Mouse (Mus musculus) brain, adult 2 months (tissue): ENCODE data around the gene Zmiz2.
"Not testable (repeated sequence)": the region's sequence is repeated elsewhere in the genome, so short reads cannot be mapped to it uniquely, and the experiment has no call there.

Experiments used
- DNase-seq: peaks from one replicate; pipeline ENCODE4 v3.0.0; 2011; ENCODE audit warnings: low read depth, low spot score

Gene Zmiz2

DNA sequence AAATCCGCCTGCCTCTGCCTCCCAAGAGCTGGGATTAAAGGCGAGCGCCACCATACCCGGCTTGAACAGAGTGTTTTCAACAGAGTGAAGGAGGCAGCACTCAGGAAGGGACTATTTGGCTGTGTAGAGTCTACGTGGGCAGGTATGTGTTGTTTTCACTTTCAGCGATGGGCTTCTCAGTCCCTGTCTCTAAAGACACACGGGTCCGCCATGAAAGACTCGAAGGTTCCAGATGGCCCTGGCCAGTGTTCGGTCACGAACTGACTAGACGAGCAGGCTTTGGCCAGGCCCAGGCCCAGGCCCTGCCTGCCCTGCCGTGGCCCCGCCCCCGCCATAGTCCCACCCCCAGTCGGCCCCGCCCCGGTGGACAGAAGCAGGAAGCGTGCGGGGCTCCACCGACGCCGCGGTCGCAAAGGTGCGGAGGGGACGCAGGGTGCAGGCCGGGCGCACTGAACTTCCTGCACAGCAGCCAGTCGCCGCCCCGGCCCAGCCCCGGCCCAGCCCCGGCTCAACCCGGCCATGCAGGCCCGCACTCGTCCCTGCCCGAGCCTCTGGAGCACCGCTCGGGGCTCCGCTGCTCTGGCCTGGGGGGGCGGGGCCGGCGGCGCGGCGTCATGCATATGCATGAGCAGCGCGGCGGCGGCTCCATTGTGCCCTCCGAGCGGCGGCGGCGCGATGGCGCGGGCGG lies at the start of gene Zmiz2:
TSS of gene Zmiz2 (plus strand) at position 349 of the 688 bp plus-strand sequence.
- DNase-seq, result peak; percentile 96

- DNase-seq, result no peak
Measured at GRCm38 (mm10) chr11:6345956-6346355, 42.9 kb upstream of the Zmiz2 start.

GRCm38 (mm10) chr11:6346966-6347365 lies 41.9 kb upstream of the Zmiz2 start:
- no peak for DNase-seq

DNA sequence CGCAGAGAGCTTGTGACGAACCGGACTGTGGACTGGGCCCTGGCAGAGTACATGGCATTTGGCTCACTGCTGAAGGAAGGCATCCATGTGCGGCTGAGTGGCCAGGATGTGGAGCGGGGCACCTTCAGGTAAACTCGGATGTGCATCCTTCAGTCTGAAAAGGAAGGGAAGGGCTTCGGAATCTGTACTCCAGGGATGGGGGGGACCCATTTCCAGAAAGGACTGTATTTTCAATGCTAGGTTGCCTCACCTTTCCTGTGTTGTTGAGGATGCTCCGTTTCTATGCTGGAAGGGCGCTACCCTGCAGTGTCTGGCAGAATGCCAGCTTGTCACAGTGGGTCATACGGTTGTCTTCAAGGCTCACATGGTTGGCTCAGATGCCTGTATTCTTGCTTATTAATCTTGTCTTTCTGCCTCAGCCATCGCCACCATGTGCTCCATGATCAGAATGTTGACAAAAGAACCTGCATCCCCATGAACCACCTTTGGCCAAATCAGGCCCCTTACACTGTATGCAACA lies 40.1 kb upstream of the Zmiz2 start:
- peak; percentile 68 for DNase-seq

- DNase-seq, result no peak
Measured at GRCm38 (mm10) chr11:6349586-6349985, 39.3 kb upstream of the Zmiz2 start.

DNA sequence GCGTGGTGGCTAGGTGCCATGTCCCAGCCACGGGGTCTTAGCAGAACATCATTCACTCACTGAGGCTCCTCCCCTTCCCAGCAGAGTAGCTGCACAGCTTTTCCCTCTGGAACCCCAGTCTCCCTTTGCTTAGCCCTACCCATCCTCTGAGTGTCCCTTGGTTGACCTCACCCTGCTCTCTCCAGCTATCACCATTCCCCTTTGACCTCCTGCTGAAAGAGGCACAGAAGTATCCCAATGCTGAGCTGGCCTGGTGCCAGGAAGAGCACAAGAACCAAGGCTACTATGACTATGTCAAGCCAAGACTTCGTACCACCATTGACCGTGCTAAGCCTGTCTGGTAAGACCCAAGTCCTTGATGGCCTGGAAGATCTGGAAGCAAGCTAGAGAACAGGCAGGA lies 33.8 kb upstream of the Zmiz2 start:
- DNase-seq, result no peak

GRCm38 (mm10) chr11:6364581-6365275 lies 24.1 kb upstream of the Zmiz2 start:
- no peak for DNase-seq

DNA sequence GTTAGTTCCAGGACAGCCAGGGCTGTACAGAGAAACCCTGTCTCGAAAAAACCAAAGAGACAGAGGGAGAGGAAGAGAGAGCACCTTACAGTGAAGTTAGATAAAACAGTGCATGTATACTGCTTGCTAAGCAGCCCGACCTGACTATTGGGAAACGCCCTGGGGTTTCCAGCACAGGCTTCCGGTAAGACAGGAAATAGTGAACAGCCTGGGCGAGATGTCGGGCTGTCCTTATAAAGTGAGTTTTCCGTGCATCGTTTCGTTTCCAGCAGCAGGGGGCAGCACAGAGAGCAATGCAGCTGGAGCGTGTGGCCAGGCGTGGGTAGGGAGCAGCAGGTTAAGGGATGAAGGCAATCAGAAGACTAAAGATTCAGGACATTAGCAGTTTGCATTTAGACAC lies 23.0 kb upstream of the Zmiz2 start:
- peak; percentile 85 for DNase-seq

DNA sequence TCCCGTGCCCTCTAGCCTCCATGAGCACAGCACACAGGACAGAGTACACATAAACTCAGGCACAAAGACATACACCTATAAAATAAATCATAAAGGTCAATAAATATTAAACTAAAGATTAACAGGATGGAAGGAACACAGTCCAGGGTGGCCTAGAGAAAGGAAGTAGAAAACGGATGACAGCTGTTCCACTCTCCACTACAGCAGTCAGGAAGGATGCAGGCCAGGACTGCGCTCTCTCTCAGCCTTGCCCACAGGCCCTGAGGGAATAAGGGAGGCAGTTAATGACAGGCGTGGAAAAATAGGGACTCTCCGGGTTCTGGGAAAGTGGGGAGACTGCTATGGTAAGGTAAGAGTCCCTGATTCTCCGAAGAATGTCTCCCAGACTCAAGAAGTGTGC lies 22.4 kb upstream of the Zmiz2 start:
- no peak for DNase-seq

GRCm38 (mm10) chr11:6367156-6367555 lies 21.7 kb upstream of the Zmiz2 start:
- no peak for DNase-seq

DNA sequence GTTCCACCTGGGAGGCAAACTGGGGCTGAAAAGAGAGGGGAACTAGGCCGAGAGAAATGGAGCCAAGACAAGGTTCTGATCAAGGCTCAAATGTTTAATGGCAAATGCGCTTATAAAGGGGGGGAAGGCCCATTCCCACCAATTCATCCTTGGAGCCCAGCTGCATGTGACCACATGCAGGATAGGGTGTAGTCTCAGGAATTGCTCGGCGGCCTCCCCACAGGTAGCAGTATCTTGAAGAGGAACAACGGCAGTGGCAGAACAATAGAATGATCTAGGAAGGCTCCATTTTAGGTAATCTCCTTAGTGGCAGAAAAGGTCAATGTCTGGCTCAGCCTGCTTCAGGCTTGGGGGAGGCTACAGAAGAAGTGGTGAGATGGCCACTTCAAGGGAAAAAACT lies 20.9 kb upstream of the Zmiz2 start:
- not testable (repeated sequence) for DNase-seq

DNA sequence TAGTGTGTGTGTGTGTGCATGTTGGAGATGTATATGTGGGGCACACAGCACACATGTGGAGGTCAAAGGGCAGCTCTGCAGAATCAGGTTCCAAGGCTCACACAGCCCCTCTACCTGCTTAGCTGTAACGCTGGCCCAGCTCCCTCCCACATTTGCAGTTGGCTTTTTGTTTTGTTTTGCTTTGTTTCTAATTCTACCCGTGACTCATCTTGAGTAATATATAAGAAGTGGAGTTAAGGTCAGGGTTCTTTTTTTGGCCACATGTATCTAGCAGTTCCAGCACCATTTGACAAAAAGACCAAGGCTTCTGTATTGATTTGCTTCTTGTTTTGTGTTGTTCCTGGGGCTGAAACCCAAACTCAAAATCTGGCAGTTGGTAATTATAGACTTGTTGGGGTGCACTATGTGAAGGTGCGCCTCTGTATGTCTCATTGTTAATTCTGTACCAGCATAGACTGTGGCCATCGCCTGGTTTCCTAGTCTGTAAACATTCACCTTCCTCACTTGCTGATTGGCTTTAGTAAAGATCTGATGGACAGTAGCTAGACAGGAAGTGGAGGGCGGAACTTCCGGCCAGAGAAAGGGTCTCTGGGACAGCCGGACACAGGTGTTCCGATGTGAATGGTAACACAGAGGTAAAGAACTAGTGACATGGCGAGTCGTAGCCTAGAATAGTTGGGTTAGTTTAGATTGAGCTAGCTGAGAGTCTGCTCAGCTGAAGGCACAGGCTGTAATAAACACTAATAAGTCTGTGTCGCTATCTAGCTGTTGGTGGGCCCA lies 17.3 kb upstream of the Zmiz2 start:
- peak; percentile 43 for DNase-seq

DNA sequence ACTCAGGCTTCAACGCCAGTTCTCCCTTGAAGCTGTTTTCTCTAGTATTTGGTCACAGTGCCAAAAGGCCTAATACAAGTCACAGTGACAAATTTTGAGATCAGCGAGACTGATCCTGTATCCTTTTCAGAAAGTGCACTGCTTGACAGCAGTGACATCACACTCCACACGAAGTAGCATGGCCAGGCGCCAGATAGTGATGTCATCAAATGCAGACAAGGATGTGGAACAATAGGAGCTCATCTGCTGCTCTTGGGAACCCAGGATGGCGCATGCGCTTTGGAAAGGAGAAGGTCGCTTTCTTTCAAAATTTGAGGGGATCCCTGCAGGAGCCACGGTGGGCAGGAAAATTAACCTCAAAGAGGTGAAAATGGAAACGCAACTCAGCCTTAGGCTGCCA lies 16.1 kb upstream of the Zmiz2 start:
- DNase-seq, result no peak

DNA sequence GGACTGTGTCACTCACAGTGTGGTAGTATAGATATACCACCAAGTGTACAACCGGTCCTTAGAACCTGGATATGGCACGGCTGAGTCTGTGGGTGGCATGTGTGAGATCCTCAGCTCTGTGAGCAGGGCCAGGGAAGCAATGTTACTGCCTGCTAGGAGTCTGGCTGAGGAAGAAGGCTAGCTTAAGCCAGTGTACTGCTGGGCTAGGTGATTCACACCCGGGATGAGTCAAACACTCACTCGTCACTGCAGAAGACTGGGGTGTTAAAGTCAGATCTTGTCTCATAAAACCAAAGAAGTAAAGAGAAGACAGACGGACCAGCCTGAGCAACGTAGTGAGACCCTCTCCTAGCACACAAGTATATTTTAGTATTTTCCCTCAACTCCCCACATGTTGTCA lies 8.0 kb upstream of the Zmiz2 start:
- peak; percentile 67 for DNase-seq

GRCm38 (mm10) chr11:6388126-6388725 lies 648 bp upstream of the Zmiz2 start:
- DNase-seq, result no peak

DNA sequence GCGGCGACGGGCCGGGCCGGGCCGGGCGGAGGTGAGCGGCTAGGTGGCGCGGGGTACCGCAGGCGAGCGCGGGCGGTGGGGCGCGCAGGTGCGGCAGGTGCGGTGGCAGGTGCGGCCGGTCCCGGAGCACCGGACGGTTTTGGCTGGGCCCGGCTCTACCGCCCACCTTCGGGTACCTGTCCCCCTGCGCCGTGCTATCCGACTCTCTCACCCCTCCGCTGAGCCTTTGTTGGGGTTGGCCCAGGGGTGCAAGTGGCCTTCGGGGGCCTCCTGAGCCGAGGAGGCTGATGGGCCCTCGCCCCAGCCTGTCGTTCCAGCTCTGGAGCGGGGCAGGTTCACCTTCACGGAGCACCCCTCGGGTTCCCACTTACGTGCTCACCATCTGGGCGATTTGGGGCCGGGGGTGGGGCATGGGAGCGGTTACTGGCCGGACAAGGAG lies 628 bp downstream of the Zmiz2 start:
- peak; percentile 21 for DNase-seq

DNA sequence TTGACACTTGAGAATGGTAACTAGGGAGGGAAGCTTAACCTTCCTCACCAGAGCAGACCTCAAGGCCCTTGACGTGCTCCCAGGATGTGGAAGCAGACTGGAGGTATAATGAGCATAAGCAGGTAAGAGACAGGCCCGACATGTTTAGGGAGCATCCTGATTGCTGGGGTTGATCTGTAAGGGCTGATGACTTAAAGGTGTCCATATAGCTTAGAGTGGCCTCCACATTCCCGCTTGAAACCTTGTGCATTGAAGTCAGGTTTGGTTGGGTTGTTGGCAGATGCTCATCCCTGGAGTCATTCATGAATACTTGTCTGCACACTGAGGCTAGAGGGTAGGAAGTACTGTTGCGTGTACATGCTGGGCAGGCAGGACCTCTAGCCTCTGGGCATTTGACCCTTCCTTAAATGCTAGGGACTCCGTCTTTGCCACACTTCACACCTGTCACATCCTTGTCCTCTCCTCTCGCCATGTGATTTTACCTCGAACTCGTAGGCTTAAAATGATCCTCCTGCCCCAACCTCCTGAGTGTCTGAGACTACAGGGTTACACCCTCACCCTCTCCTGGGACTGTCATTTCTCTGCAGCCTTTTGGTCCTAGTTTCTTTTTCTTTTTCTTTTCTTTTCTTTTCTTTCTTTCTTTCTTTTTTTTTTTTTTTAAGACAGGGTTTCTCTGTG lies 1.6 kb downstream of the Zmiz2 start:
- DNase-seq, result no peak

DNA sequence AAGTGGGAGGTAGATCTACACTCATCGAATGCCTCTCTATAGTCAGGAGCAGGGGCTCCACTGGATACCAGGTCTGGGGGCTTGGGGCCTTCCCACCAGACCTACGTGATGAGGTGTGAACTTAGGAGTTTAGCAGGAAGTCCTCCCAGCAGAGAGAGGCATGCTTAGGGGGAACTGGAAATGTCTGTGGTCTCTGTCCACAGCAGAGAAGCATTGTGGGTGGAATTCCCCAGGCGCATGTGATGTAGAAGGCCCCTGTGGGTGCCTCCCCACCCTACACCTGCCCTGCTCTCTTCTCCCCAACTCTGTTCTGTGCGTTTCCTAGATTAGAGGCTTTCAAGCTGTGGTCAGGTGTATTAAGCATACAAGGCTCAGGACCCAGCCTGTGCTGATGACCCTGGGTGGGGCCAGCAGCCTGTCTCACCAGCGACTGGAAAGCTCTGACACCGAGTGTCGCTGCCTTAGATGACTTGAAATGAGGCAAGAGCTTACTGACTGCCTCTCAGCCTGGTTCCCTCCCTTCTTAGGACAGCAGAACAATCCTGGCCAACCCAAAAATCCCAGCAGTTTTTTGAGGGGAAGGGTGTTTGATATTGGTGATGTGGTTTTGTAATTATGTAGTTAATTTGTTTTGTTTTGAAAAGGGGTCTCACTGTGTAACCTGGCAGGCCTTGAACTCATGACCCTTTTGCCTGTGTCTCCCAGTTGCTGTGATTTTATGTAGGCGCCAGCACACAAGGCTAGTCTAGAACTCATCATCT lies 2.8 kb downstream of the Zmiz2 start:
- DNase-seq, result no peak

GRCm38 (mm10) chr11:6392857-6393256 lies 4.0 kb downstream of the Zmiz2 start:
- DNase-seq, result no peak

GRCm38 (mm10) chr11:6393866-6394265 lies 5.0 kb downstream of the Zmiz2 start:
- peak; percentile 35 for DNase-seq

GRCm38 (mm10) chr11:6395565-6395964 lies 6.7 kb downstream of the Zmiz2 start:
- no peak for DNase-seq
